Mouse (Mus musculus): Measurements from ENCODE around the gene Xpr1.

- TF ChIP-seq CTCF (IDR thresholded peaks at IDR 0.05; ENCODE audit: low read depth) (no peak), EP300 (IDR thresholded peaks at IDR 0.05; ENCODE audit: low read depth) (no peak)
These were observed 1.8 kb downstream of the Xpr1 start for GRCm38 (mm10) chr1:155415421-155415820.

Measured in heart, postnatal 0 days (tissue).